Mouse (Mus musculus) CH12.LX (cell line): ENCODE data around the gene Lrrc29.

Source experiments
- ELF1 ChIP-seq: IDR thresholded peaks from 2 replicates; pipeline ENCODE4 v1.6.1; 2014; ENCODE audit warnings: low read depth, mild to moderate bottlenecking, inconsistent platforms, low read length, improper control_type of control experiment
- MAZ ChIP-seq: IDR thresholded peaks from 2 replicates; pipeline ENCODE4 v1.6.1; 2012; ENCODE audit warnings: low read depth, mild to moderate bottlenecking, inconsistent platforms, low read length, improper control_type of control experiment, moderate library complexity
- MXI1 ChIP-seq: IDR thresholded peaks from 2 replicates; pipeline ENCODE4 v1.6.1; 2011; ENCODE audit warnings: mild to moderate bottlenecking, low read depth, low read length, improper control_type of control experiment
- NRF1 ChIP-seq: IDR thresholded peaks from 2 replicates; pipeline ENCODE4 v1.6.1; 2014; ENCODE audit warnings: low read depth, mild to moderate bottlenecking, inconsistent platforms, low read length, improper control_type of control experiment, moderate library complexity
- PAX5 ChIP-seq: IDR thresholded peaks from 2 replicates; pipeline ENCODE4 v1.6.1; 2012; ENCODE audit warnings: low read length, inconsistent platforms, mixed read lengths
- ZC3H11A ChIP-seq: IDR thresholded peaks from 2 replicates; pipeline ENCODE4 v1.6.1; 2012; ENCODE audit warnings: low read depth, mild to moderate bottlenecking, inconsistent platforms, low read length, improper control_type of control experiment

- TF ChIP-seq PAX5 (no peak), NRF1 (no peak), ZC3H11A (no peak), MAZ (no peak), ELF1 (no peak), MXI1 (no peak)
Measured at GRCm38 (mm10) chr8:105288231-105288630, 37.8 kb downstream of the Lrrc29 start.
